ENCODE assay signal across 8 mouse cellular contexts in genomic region chr4:25281671-25282038, GRCm38 (mm10). TPM values are rescaled to one million over a fixed set of nuclear protein-coding genes. Genes with fewer than 3 reads are reported as not detected.
DNase-seq lines count a peak whose midpoint lies in the region; ATAC-seq and TF ChIP-seq lines count a peak whose summit lies in the region.

TSS of gene Ufl1 (minus strand) at chr4:25281821.

- in situ Hi-C loops in CH12.LX (cut with MboI; ENCODE audit: low pct_ligation_motif_present, low pct_unique_long_range_greater_than_20kb, low sequenced_read_pairs) = no loop called here

- peak within 1 kb of the TSS; percentile 94 for H3K9ac ChIP-seq in CH12.LX (ENCODE audit: insufficient read depth, low read depth)
- H3K9ac ChIP-seq in forebrain, embryonic 11.5 days (ENCODE audit: low read length) = peak within 1 kb of the TSS; percentile 89
- H3K9ac ChIP-seq in heart, embryonic 16.5 days (ENCODE audit: low read length) = peak within 1 kb of the TSS; percentile 98
- peak within 1 kb of the TSS; percentile 75 for H3K9ac ChIP-seq in liver, embryonic 15.5 days
- H3K9ac ChIP-seq in neural tube, embryonic 12.5 days = peak within 1 kb of the TSS; percentile 92

- ATAC-seq in forebrain, embryonic 11.5 days (replicated peaks; ENCODE audit: low FRiP score) = peak; percentile 98
- peak; percentile 98 for ATAC-seq in heart, embryonic 16.5 days (replicated peaks; ENCODE audit: extremely low read depth, insufficient read depth, low FRiP score)
- ATAC-seq in liver, embryonic 15.5 days (ENCODE audit: insufficient read depth) = peak; percentile 99
- ATAC-seq in neural tube, embryonic 12.5 days (ENCODE audit: low FRiP score, low read depth) = peak; percentile 98

- H3K4me2 ChIP-seq in CH12.LX (ENCODE audit: insufficient read depth, low read depth, poor library complexity, severe bottlenecking) = peak within 1 kb of the TSS; percentile 92
- H3K4me2 ChIP-seq in forebrain, embryonic 11.5 days (ENCODE audit: low read depth, low read length, severe bottlenecking) = peak within 1 kb of the TSS; percentile 54
- peak within 1 kb of the TSS; percentile 83 for H3K4me2 ChIP-seq in heart, embryonic 16.5 days (ENCODE audit: low read depth, low read length)
- peak within 1 kb of the TSS; percentile 70 for H3K4me2 ChIP-seq in liver, embryonic 15.5 days
- H3K4me2 ChIP-seq in neural tube, embryonic 12.5 days (replicated peaks) = peak within 1 kb of the TSS; percentile 64

- H3K79me2 ChIP-seq in CH12.LX (replicated peaks; ENCODE audit: control insufficient read depth, extremely low read depth, insufficient read depth, poor library complexity, severe bottlenecking) = peaks cover 6% of the 10 kb centered on the region; the same call in 1 of the 2 replicates

- peak; percentile 93 for DNase-seq in CH12.LX (ENCODE audit: extremely low read depth)
- peak; percentile 84 for DNase-seq in c-Kit-positive CD71-positive TER-119-negative erythroid progenitor cells, embryonic 14.5 days (ENCODE audit: low read depth)
- DNase-seq in forebrain, embryonic 11.5 days (ENCODE audit: low spot score) = peak; percentile 96
- peak; percentile 97 to 99 for DNase-seq in kidney, postnatal 36 days
- peak; percentile 96 for DNase-seq in telencephalon, adult 2 months (ENCODE audit: low read depth, low spot score)

- H3K36me3 ChIP-seq in CH12.LX (replicated peaks in 1 of 2; ENCODE audit: control insufficient read depth in 1 of 2, insufficient read depth in 1 of 2, low read length in 1 of 2) = peaks cover 16 to 27% of the 10 kb centered on the region in 2 experiments
- no peaks in the 10 kb centered on the region; the same call in 1 of the 2 replicates for H3K36me3 ChIP-seq in forebrain, embryonic 11.5 days (ENCODE audit: control insufficient read depth, insufficient read depth, low read length)
- peaks cover 18% of the 10 kb centered on the region for H3K36me3 ChIP-seq in heart, embryonic 16.5 days (ENCODE audit: control insufficient read depth, insufficient read depth)
- peaks cover 16% of the 10 kb centered on the region for H3K36me3 ChIP-seq in liver, embryonic 15.5 days (replicated peaks)
- peaks cover 14% of the 10 kb centered on the region for H3K36me3 ChIP-seq in neural tube, embryonic 12.5 days

- TF ChIP-seq RAD21 in CH12.LX (IDR thresholded peaks at IDR 0.05; ENCODE audit: low read depth, low read length) = no peak

- dilution Hi-C loops in CH12.LX (cut with MboI; ENCODE audit: extremely low pct_ligation_motif_present, extremely low pct_unique_long_range_greater_than_20kb, low sequenced_read_pairs) = no loop called here

- under 1% methylated on average over 30 of the region's 30 CpGs for WGBS in forebrain, embryonic 11.5 days
- under 1% methylated on average over 30 of the region's 30 CpGs for WGBS in heart, embryonic 16.5 days
- under 1% methylated on average over 30 of the region's 30 CpGs for WGBS in liver, embryonic 15.5 days (ENCODE audit: insufficient replicate concordance)
- WGBS in neural tube, embryonic 12.5 days = under 1% methylated on average over 30 of the region's 30 CpGs

- TF ChIP-seq EP300 in CH12.LX (IDR thresholded peaks at IDR 0.05; ENCODE audit: low read length) = peak; percentile 22; the same call in 1 of the 2 replicates

- peak; percentile 91 for TF ChIP-seq POLR2A in CH12.LX (IDR thresholded peaks at IDR 0.05; ENCODE audit: low read depth, low read length)

- H3K27ac ChIP-seq in CH12.LX (ENCODE audit: insufficient read depth, low read depth) = peak within 1 kb of the TSS; percentile 79
- H3K27ac ChIP-seq in forebrain, embryonic 11.5 days (ENCODE audit: low read depth, low read length) = peak within 1 kb of the TSS; percentile 82
- H3K27ac ChIP-seq in heart, embryonic 16.5 days (ENCODE audit: low read length) = peak within 1 kb of the TSS; percentile 99
- H3K27ac ChIP-seq in liver, embryonic 15.5 days (replicated peaks) = peak within 1 kb of the TSS; percentile 85
- peak within 1 kb of the TSS; percentile 90 for H3K27ac ChIP-seq in neural tube, embryonic 12.5 days

- TF ChIP-seq CTCF in CH12.LX (conservative IDR thresholded peaks at IDR 0.05 in 1 of 2, IDR thresholded peaks at IDR 0.05 in 1 of 2; ENCODE audit: low read depth in 2 of 2, low read length in 2 of 2) = no peak

- peaks cover 2% of the 10 kb centered on the region for H3K9me3 ChIP-seq in CH12.LX (replicated peaks; ENCODE audit: low read length)
- H3K9me3 ChIP-seq in forebrain, embryonic 11.5 days (ENCODE audit: control insufficient read depth, low read length) = no peaks in the 10 kb centered on the region
- no peaks in the 10 kb centered on the region for H3K9me3 ChIP-seq in heart, embryonic 16.5 days (replicated peaks; ENCODE audit: control insufficient read depth, low read length)
- H3K9me3 ChIP-seq in liver, embryonic 15.5 days (replicated peaks) = no peaks in the 10 kb centered on the region
- H3K9me3 ChIP-seq in neural tube, embryonic 12.5 days = no peaks in the 10 kb centered on the region

- H3K27me3 ChIP-seq in CH12.LX (replicated peaks) = no peaks in the 10 kb centered on the region
- H3K27me3 ChIP-seq in forebrain, embryonic 11.5 days (ENCODE audit: control insufficient read depth, insufficient read depth, low read length) = no peaks in the 10 kb centered on the region
- H3K27me3 ChIP-seq in heart, embryonic 16.5 days (ENCODE audit: control insufficient read depth, insufficient read depth, low read length) = no peaks in the 10 kb centered on the region
- H3K27me3 ChIP-seq in liver, embryonic 15.5 days = no peaks in the 10 kb centered on the region
- no peaks in the 10 kb centered on the region for H3K27me3 ChIP-seq in neural tube, embryonic 12.5 days (replicated peaks)

- H3K4me1 ChIP-seq in CH12.LX (ENCODE audit: control insufficient read depth in 1 of 2, insufficient read depth in 2 of 2) = peaks cover 3 to 10% of the 10 kb centered on the region in 2 experiments; a peak in 3 of 4 replicates
- H3K4me1 ChIP-seq in forebrain, embryonic 11.5 days (replicated peaks; ENCODE audit: control insufficient read depth, insufficient read depth, low read length) = 0 out of 2 replicates have a peak, but pooled peaks cover 1% of the 10 kb centered on the region
- H3K4me1 ChIP-seq in heart, embryonic 16.5 days (ENCODE audit: control insufficient read depth, insufficient read depth, low read length) = peaks cover 5% of the 10 kb centered on the region
- peaks cover 11% of the 10 kb centered on the region for H3K4me1 ChIP-seq in liver, embryonic 15.5 days (replicated peaks)
- peaks cover 7% of the 10 kb centered on the region; the same call in 1 of the 2 replicates for H3K4me1 ChIP-seq in neural tube, embryonic 12.5 days

- H3K4me3 ChIP-seq in CH12.LX (replicated peaks in 1 of 3; ENCODE audit: low read depth in 2 of 3, low read length in 2 of 3, poor library complexity in 1 of 3) = peak within 1 kb of the TSS; percentile 77 to 96 (median 93)
- H3K4me3 ChIP-seq in forebrain, embryonic 11.5 days (ENCODE audit: low read depth, low read length) = peak within 1 kb of the TSS; percentile 59
- H3K4me3 ChIP-seq in heart, embryonic 16.5 days (ENCODE audit: low read length) = peak within 1 kb of the TSS; percentile 94
- H3K4me3 ChIP-seq in liver, embryonic 15.5 days (replicated peaks) = peak within 1 kb of the TSS; percentile 90
- peak within 1 kb of the TSS; percentile 81 for H3K4me3 ChIP-seq in neural tube, embryonic 12.5 days

TF ChIP-seq in CH12.LX, 34 proteins besides CTCF, POLR2A, EP300 and RAD21 (continues in another document):
- TF ChIP-seq USF2 (conservative IDR thresholded peaks at IDR 0.05; ENCODE audit: low read depth, low read length) = no peak
- TF ChIP-seq KAT2A (IDR thresholded peaks at IDR 0.05; ENCODE audit: insufficient replicate concordance, low read length) = 0 out of 2 replicates have a peak, but pooled peaks have one; percentile 67
- TF ChIP-seq MXI1 (IDR thresholded peaks at IDR 0.05; ENCODE audit: low read depth, low read length) = no peak; the same call in 1 of the 2 replicates
- TF ChIP-seq NRF1 (IDR thresholded peaks at IDR 0.05; ENCODE audit: low read depth, low read length) = peak; percentile 48; the same call in 1 of the 2 replicates
- no peak for TF ChIP-seq USF1 (IDR thresholded peaks at IDR 0.05; ENCODE audit: low read depth, low read length)
- TF ChIP-seq MAX (IDR thresholded peaks at IDR 0.05; ENCODE audit: low read length) = no peak
- no peak for TF ChIP-seq POLR2AphosphoS2 (IDR thresholded peaks at IDR 0.05; ENCODE audit: low read depth, low read length)
- TF ChIP-seq HCFC1 (IDR thresholded peaks at IDR 0.05; ENCODE audit: low read depth, low read length) = peak; percentile 87
- TF ChIP-seq CHD1 (IDR thresholded peaks at IDR 0.05; ENCODE audit: low read depth, low read length) = no peak
- TF ChIP-seq ZNF384 (IDR thresholded peaks at IDR 0.05; ENCODE audit: low read depth, low read length) = no peak; the same call in 1 of the 2 replicates
- TF ChIP-seq IRF4 (IDR thresholded peaks at IDR 0.05; ENCODE audit: low read depth, low read length) = peak; percentile 65
- TF ChIP-seq MAZ (IDR thresholded peaks at IDR 0.05; ENCODE audit: low read depth, low read length) = 0 out of 2 replicates have a peak, but pooled peaks have one; percentile 42
- TF ChIP-seq TCF12 (IDR thresholded peaks at IDR 0.05; ENCODE audit: low read depth, low read length) = peak; percentile 87
- peak; percentile 16; the same call in 1 of the 2 replicates for TF ChIP-seq GABPA (IDR thresholded peaks at IDR 0.05; ENCODE audit: insufficient replicate concordance, low read depth, low read length)
- peak; percentile 90 for TF ChIP-seq NELFE (IDR thresholded peaks at IDR 0.05; ENCODE audit: low read depth, low read length)
- no peak for TF ChIP-seq JUN (IDR thresholded peaks at IDR 0.05; ENCODE audit: insufficient read depth, low read depth, low read length)
- peak; percentile 49 for TF ChIP-seq ETS1 (conservative IDR thresholded peaks at IDR 0.05; ENCODE audit: low read depth, low read length)
- TF ChIP-seq ZC3H11A (IDR thresholded peaks at IDR 0.05; ENCODE audit: low read depth, low read length) = no peak
- peak; percentile 71; the same call in 1 of the 2 replicates for TF ChIP-seq MYC (IDR thresholded peaks at IDR 0.05; ENCODE audit: low read depth, low read length)
- peak; percentile 57 for TF ChIP-seq SIN3A (IDR thresholded peaks at IDR 0.05; ENCODE audit: low read length)
- TF ChIP-seq MAFK (IDR thresholded peaks at IDR 0.05; ENCODE audit: insufficient replicate concordance, low read length) = peak; percentile 97
- no peak for TF ChIP-seq SMC3 (IDR thresholded peaks at IDR 0.05; ENCODE audit: low read depth, low read length)

RNA-seq across cellular contexts. Expression of gene Ufl1, which starts in this region (rescaled TPM):
- total RNA-seq in CH12.LX (2012; rRNA removed) (16.8 and 18.1 TPM in 2 replicates), CH12.LX (2014; rRNA removed) (21.8 and 22.7 TPM in 2 replicates)
- polyA plus RNA-seq in CH12.LX (2012; ENCODE audit: insufficient read length, low read depth) = 27.9 and 29.6 TPM in 2 replicates
- 41.8 and 43.2 TPM in 2 replicates for polyA plus RNA-seq in forebrain, embryonic 11.5 days (2014; fragmentation: Nextera tagmentation; extraction: Ambion mirVana)
- 37.2 and 42.5 TPM in 2 replicates for polyA plus RNA-seq in heart, embryonic 16.5 days (2015; fragmentation: Nextera tagmentation; extraction: Ambion mirVana)
- 20.8 and 23.0 TPM in 2 replicates for polyA plus RNA-seq in liver, embryonic 15.5 days (2015; fragmentation: Nextera tagmentation; extraction: Ambion mirVana)
- 30.5 and 34.7 TPM in 2 replicates for polyA plus RNA-seq in neural tube, embryonic 12.5 days (2016; fragmentation: Nextera tagmentation; extraction: Ambion mirVana)

Comparison
In these comparisons a context has a peak if more than half of its experiments do, and no peak if none do; other contexts are left out.
1. Peak in every context shown above with its lines: DNase-seq, ATAC-seq, H3K4me3 ChIP-seq and H3K27ac ChIP-seq.